Mouse (Mus musculus): ENCODE data around the gene Olfr678.
"Not testable (repeated sequence)": the region's sequence is repeated elsewhere in the genome, so short reads cannot be mapped to it uniquely, and the experiment has no call there.

Olfr678 gene

GRCm38 (mm10) chr7:105064175-105064574 lies at the start of gene Olfr678:
Olfr678 (plus strand) TSS chr7:105064475.
- H3K27me3 ChIP-seq (ENCODE audit: control insufficient read depth, insufficient read depth, low read length, poor library complexity, severe bottlenecking) = no peaks in the 10 kb centered on the region
- no peaks in the 10 kb centered on the region for H3K36me3 ChIP-seq (ENCODE audit: control insufficient read depth, insufficient read depth, low read length, poor library complexity, severe bottlenecking)
- no peak for DNase-seq (ENCODE audit: low read depth, low spot score)

DNA sequence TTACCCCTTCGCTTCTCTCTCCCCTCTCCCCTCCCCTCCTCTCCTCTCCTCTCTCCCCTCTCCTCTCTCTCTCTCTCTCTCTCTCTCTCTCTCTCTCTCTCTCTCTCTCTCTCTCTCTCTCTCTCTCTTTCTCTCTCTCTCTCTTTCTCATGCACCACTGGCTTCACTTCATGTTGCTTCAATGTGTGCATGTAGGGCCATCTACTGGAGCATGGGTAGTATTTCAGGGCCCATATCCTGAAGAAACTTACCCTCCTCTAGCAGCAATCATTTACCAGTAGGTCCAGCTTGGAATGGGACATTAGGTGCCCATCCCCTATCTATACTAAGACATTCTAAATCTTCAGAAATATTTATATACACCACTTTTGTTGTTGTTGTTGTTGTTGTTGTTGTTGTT lies 41.7 kb upstream of the Olfr678 start:
- no peaks in the 10 kb centered on the region for H3K27me3 ChIP-seq (ENCODE audit: control insufficient read depth, insufficient read depth, low read length, poor library complexity, severe bottlenecking)
- DNase-seq (ENCODE audit: low read depth, low spot score) = no peak
- H3K36me3 ChIP-seq (ENCODE audit: control insufficient read depth, insufficient read depth, low read length, poor library complexity, severe bottlenecking) = no peaks in the 10 kb centered on the region

DNA sequence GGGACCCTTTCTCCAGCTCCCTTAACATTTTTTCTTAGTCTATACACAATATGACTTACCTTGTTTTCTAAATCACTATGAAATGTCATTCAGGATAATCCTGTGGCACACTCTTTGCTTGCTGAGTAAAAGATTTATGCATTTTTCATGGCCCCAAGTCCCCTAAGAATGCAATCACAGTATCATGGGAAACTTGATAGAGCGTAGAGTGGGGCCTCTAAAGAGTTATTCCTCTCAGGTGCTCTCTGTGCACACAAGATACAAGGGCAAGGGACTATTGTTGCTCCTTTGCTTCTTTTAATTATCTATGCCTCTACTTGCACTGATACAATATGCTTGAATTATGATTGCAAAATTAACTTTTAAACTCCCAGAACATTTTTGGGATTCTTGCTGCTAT lies 35.9 kb upstream of the Olfr678 start, which contains the start of gene Olfr675:
Gene Olfr675 (minus strand): TSS at position 101 of the 400 bp plus-strand sequence.
- Histone ChIP-seq H3K27me3 (ENCODE audit: control insufficient read depth, insufficient read depth, low read length, poor library complexity, severe bottlenecking) (no peaks in the 10 kb centered on the region), H3K36me3 (ENCODE audit: control insufficient read depth, insufficient read depth, low read length, poor library complexity, severe bottlenecking) (no peaks in the 10 kb centered on the region)
- DNase-seq (ENCODE audit: low read depth, low spot score) = no peak

- Histone ChIP-seq H3K36me3 (ENCODE audit: control insufficient read depth, insufficient read depth, low read length, poor library complexity, severe bottlenecking) (no peaks in the 10 kb centered on the region), H3K27me3 (ENCODE audit: control insufficient read depth, insufficient read depth, low read length, poor library complexity, severe bottlenecking) (no peaks in the 10 kb centered on the region)
- no peak for DNase-seq (ENCODE audit: low read depth, low spot score)
Observed at GRCm38 (mm10) chr7:105032398-105032797, 31.9 kb upstream of the Olfr678 start, which contains the start of gene Olfr676. Olfr676 (plus strand) TSS chr7:105032698.

- not testable (repeated sequence) for DNase-seq (ENCODE audit: low read depth, low spot score); H3K36me3 ChIP-seq (ENCODE audit: control insufficient read depth, insufficient read depth, low read length, poor library complexity, severe bottlenecking); H3K27me3 ChIP-seq (ENCODE audit: control insufficient read depth, insufficient read depth, low read length, poor library complexity, severe bottlenecking)
Observed at GRCm38 (mm10) chr7:105033836-105034235, 30.4 kb upstream of the Olfr678 start.

GRCm38 (mm10) chr7:105058951-105059350 lies 5.3 kb upstream of the Olfr678 start:
- no peak for DNase-seq (ENCODE audit: low read depth, low spot score)
- no peaks in the 10 kb centered on the region for H3K36me3 ChIP-seq (ENCODE audit: control insufficient read depth, insufficient read depth, low read length, poor library complexity, severe bottlenecking)
- no peaks in the 10 kb centered on the region for H3K27me3 ChIP-seq (ENCODE audit: control insufficient read depth, insufficient read depth, low read length, poor library complexity, severe bottlenecking)

- Histone ChIP-seq H3K36me3 (ENCODE audit: control insufficient read depth, insufficient read depth, low read length, poor library complexity, severe bottlenecking) (no peaks in the 10 kb centered on the region), H3K27me3 (ENCODE audit: control insufficient read depth, insufficient read depth, low read length, poor library complexity, severe bottlenecking) (no peaks in the 10 kb centered on the region)
- no peak for DNase-seq (ENCODE audit: low read depth, low spot score)
Observed at GRCm38 (mm10) chr7:105080905-105081304, 16.6 kb downstream of the Olfr678 start, which contains the start of gene Olfr679. Olfr679 (plus strand) TSS chr7:105081205.

- not testable (repeated sequence) for H3K36me3 ChIP-seq (ENCODE audit: control insufficient read depth, insufficient read depth, low read length, poor library complexity, severe bottlenecking); H3K27me3 ChIP-seq (ENCODE audit: control insufficient read depth, insufficient read depth, low read length, poor library complexity, severe bottlenecking); DNase-seq (ENCODE audit: low read depth, low spot score)
Observed at GRCm38 (mm10) chr7:105092717-105093116, 28.4 kb downstream of the Olfr678 start, which contains the start of gene Olfr680-ps1. Olfr680-ps1 (minus strand) TSS chr7:105092817.

GRCm38 (mm10) chr7:105116536-105116935 lies 52.3 kb downstream of the Olfr678 start, which contains the start of gene Olfr681:
Olfr681 (plus strand) TSS chr7:105116836.
- Histone ChIP-seq H3K27me3 (ENCODE audit: control insufficient read depth, insufficient read depth, low read length, poor library complexity, severe bottlenecking) (no peaks in the 10 kb centered on the region), H3K36me3 (ENCODE audit: control insufficient read depth, insufficient read depth, low read length, poor library complexity, severe bottlenecking) (no peaks in the 10 kb centered on the region)
- no peak for DNase-seq (ENCODE audit: low read depth, low spot score)

Data from splenic B cell, adult 2 months (primary cell).